Mouse (Mus musculus) lung, adult 2 months (tissue): ENCODE measurements around the gene Itga9.

Experiments used
- CTCF ChIP-seq: fragments of 200-500 bp; IDR thresholded peaks from 2 replicates; pipeline ENCODE4 v1.5.1; 2011; ENCODE audit warnings: mild to moderate bottlenecking, low read length, control low read depth; ENCODE audit not compliant: insufficient read depth
- POLR2A ChIP-seq: fragments of 200-500 bp; IDR thresholded peaks from 2 replicates; pipeline ENCODE4 v1.6.1; 2011; ENCODE audit warnings: low read depth, mild to moderate bottlenecking, control low read depth, low read length, borderline replicate concordance; ENCODE audit errors: extremely low read depth

DNA sequence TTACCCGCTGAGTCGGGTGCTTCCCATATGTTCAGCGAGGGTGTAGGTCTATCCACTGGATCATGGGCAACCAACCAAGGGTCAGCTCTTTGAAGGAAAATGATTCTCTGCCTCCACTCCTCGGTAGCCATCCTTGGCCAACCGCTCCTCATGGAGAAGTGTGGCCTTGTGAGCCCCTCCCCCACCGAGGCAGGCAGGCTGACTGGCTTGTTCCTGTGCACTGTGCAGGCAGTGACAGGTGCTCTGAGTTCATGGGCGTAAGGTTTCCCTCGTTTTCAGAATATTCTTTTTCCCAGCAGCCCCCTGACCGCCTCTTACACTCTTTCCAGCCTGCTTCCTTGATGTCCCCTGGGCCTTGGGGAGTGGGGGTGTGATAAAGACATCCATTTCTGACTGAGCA, 17.0 kb downstream of the Itga9 start:
- TF ChIP-seq CTCF = no peak
- TF ChIP-seq POLR2A = no peak
